Mouse (Mus musculus): ENCODE data around the gene Rbfox3. TPM values are rescaled to one million over a fixed set of nuclear protein-coding genes. Genes with fewer than 3 reads are reported as not detected.
A peak's percentile ranks its signal among the peaks of the same experiment; 100 is the strongest.

Gene Rbfox3
- polyA plus RNA-seq, 1 experiment from 2014 or later = 0.76 TPM

DNA sequence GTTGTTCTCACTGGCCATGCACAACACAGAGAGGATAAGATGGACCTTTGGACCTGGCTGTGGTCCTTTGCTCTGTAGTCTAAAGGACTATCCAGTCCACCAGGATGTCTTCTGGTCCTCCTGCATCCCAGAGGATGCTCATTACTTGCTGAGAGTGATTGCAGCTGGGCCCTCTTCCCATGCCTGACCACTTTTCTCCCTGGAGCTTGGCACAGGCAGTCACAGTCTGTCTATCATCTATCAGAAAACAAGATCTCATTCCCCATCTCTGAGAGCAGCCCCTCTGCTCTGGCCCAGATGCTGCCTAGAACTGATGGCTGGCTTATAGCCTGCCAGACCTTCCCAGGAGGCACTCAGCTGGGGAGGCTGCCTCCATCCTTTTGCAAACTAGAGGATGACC lies 166.1 kb downstream of the Rbfox3 start:
- no peak overlapping the region for H3K4me3 ChIP-seq (ENCODE audit: low read depth, low read length)
- ATAC-seq (ENCODE audit: low FRiP score, low TSS enrichment) = no peak
- no peak overlapping the region for H3K9ac ChIP-seq (ENCODE audit: low read length)
- DNase-seq (ENCODE audit: low spot score) = no peak
- H3K36me3 ChIP-seq (ENCODE audit: control insufficient read depth, insufficient read depth, low read length) = no peaks in the 10 kb centered on the region
- no peak for TF ChIP-seq EP300 (optimal IDR thresholded peaks at IDR 0.05)
- TF ChIP-seq CTCF (IDR thresholded peaks at IDR 0.05; ENCODE audit: low read depth) = no peak
- no peak overlapping the region for H3K4me2 ChIP-seq (replicated peaks; ENCODE audit: low read depth)
- no peak overlapping the region for H3K27ac ChIP-seq (replicated peaks)
- 0 out of 2 replicates have a peak, but pooled peaks cover 4% of the 10 kb centered on the region for H3K4me1 ChIP-seq (replicated peaks; ENCODE audit: control insufficient read depth, insufficient read depth)
- H3K9me3 ChIP-seq (ENCODE audit: control insufficient read depth, low read length) = no peaks in the 10 kb centered on the region
- no peaks in the 10 kb centered on the region for H3K27me3 ChIP-seq (ENCODE audit: control insufficient read depth, insufficient read depth, low read length)

GRCm38 (mm10) chr11:118744782-118745181 lies 166.6 kb downstream of the Rbfox3 start:
- H3K4me2 ChIP-seq (replicated peaks; ENCODE audit: low read depth) = peak overlapping the region; percentile 45
- H3K27ac ChIP-seq (replicated peaks) = no peak overlapping the region
- H3K4me1 ChIP-seq (replicated peaks; ENCODE audit: control insufficient read depth, insufficient read depth) = 0 out of 2 replicates have a peak, but pooled peaks cover 4% of the 10 kb centered on the region
- WGBS = 3% methylated on average over 15 of the region's 15 CpGs
- DNase-seq (ENCODE audit: low spot score) (peak; percentile 76), ATAC-seq (ENCODE audit: low FRiP score, low TSS enrichment) (peak; percentile 36; the same call in 1 of the 2 replicates)
- peak overlapping the region; percentile 23; the same call in 1 of the 2 replicates for H3K9ac ChIP-seq (ENCODE audit: low read length)
- TF ChIP-seq CTCF (IDR thresholded peaks at IDR 0.05; ENCODE audit: low read depth) (no peak), EP300 (optimal IDR thresholded peaks at IDR 0.05) (no peak)
- no peaks in the 10 kb centered on the region for H3K9me3 ChIP-seq (ENCODE audit: control insufficient read depth, low read length)
- no peaks in the 10 kb centered on the region for H3K36me3 ChIP-seq (ENCODE audit: control insufficient read depth, insufficient read depth, low read length)
- H3K4me3 ChIP-seq (ENCODE audit: low read depth, low read length) = peak overlapping the region; percentile 24
- no peaks in the 10 kb centered on the region for H3K27me3 ChIP-seq (ENCODE audit: control insufficient read depth, insufficient read depth, low read length)

DNA sequence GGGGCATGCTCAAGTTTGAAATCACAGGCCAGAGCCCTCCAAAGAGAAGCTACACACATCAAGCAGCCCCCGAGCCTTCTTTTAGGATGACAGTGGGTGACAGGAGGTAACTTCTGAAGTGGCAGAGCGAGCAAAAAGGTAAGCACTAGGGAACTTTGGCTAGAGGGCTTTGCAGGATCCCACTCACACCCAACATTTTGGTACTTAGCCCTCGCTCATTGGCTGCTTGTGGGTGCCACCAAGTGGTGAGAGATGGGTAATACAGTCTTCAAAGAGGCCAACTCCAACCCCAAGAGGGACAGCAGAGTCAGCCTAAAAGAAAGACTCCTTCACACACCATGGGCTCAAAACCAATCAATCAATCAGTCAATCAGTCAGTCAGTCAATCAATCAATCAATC lies 168.6 kb downstream of the Rbfox3 start:
- H3K36me3 ChIP-seq (ENCODE audit: control insufficient read depth, insufficient read depth, low read length) = no peaks in the 10 kb centered on the region
- DNase-seq (ENCODE audit: low spot score) (peak; percentile 34), ATAC-seq (ENCODE audit: low FRiP score, low TSS enrichment) (no peak)
- TF ChIP-seq CTCF (IDR thresholded peaks at IDR 0.05; ENCODE audit: low read depth) = peak; percentile 80
- TF ChIP-seq EP300 (optimal IDR thresholded peaks at IDR 0.05) = no peak
- 12% methylated on average over 3 of the region's 3 CpGs for WGBS
- no peaks in the 10 kb centered on the region for H3K27me3 ChIP-seq (ENCODE audit: control insufficient read depth, insufficient read depth, low read length)
- no peaks in the 10 kb centered on the region for H3K9me3 ChIP-seq (ENCODE audit: control insufficient read depth, low read length)
- H3K4me1 ChIP-seq (replicated peaks; ENCODE audit: control insufficient read depth, insufficient read depth) = 0 out of 2 replicates have a peak, but pooled peaks cover 4% of the 10 kb centered on the region
- no peak overlapping the region for H3K9ac ChIP-seq (ENCODE audit: low read length)
- H3K27ac ChIP-seq (replicated peaks) = no peak overlapping the region
- H3K4me3 ChIP-seq (ENCODE audit: low read depth, low read length) = no peak overlapping the region
- no peak overlapping the region for H3K4me2 ChIP-seq (replicated peaks; ENCODE audit: low read depth)

DNA sequence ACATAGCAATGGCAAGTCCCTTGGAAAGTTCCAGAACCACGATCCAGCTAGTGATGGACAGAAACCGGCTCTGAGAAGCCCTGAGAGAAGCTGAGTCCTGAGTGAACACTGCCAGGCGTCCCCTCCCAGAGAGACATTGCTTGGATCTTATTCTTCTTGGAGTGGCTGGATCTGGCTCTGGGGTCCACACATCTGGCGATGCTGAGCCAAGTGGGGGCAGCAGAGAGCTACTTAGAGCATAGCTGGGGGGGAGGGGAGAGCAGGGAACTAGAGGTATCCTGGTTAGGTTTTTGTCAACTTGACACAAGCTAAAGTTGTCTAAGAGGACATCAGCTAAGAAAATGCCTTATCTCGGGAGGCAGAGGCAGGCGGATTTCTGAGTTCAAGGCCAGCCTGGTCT lies 170.1 kb downstream of the Rbfox3 start:
- Histone ChIP-seq H3K4me1 (replicated peaks; ENCODE audit: control insufficient read depth, insufficient read depth) (0 out of 2 replicates have a peak, but pooled peaks cover 4% of the 10 kb centered on the region), H3K27ac (replicated peaks) (no peak overlapping the region), H3K9ac (ENCODE audit: low read length) (no peak overlapping the region), H3K36me3 (ENCODE audit: control insufficient read depth, insufficient read depth, low read length) (no peaks in the 10 kb centered on the region), H3K27me3 (ENCODE audit: control insufficient read depth, insufficient read depth, low read length) (no peaks in the 10 kb centered on the region), H3K4me3 (ENCODE audit: low read depth, low read length) (no peak overlapping the region), H3K4me2 (replicated peaks; ENCODE audit: low read depth) (no peak overlapping the region), H3K9me3 (ENCODE audit: control insufficient read depth, low read length) (no peaks in the 10 kb centered on the region)
- whole genome bisulfite sequencing = 36% methylated on average over 6 of the region's 6 CpGs
- TF ChIP-seq EP300 (optimal IDR thresholded peaks at IDR 0.05) (no peak), CTCF (IDR thresholded peaks at IDR 0.05; ENCODE audit: low read depth) (peak; percentile 54)
- DNase-seq (ENCODE audit: low spot score) = no peak
- no peak for ATAC-seq (ENCODE audit: low FRiP score, low TSS enrichment)

- H3K27me3 ChIP-seq (ENCODE audit: control insufficient read depth, insufficient read depth, low read length) = no peaks in the 10 kb centered on the region
- 0 out of 2 replicates have a peak, but pooled peaks cover 2% of the 10 kb centered on the region for H3K4me1 ChIP-seq (replicated peaks; ENCODE audit: control insufficient read depth, insufficient read depth)
- ATAC-seq (ENCODE audit: low FRiP score, low TSS enrichment) = 0 out of 2 replicates have a peak, but pooled peaks have one; percentile 52
- H3K9me3 ChIP-seq (ENCODE audit: control insufficient read depth, low read length) = no peaks in the 10 kb centered on the region
- peak; percentile 79 for DNase-seq (ENCODE audit: low spot score)
- H3K4me2 ChIP-seq (replicated peaks; ENCODE audit: low read depth) = no peak overlapping the region
- H3K36me3 ChIP-seq (ENCODE audit: control insufficient read depth, insufficient read depth, low read length) = no peaks in the 10 kb centered on the region
- TF ChIP-seq CTCF (IDR thresholded peaks at IDR 0.05; ENCODE audit: low read depth) = peak; percentile 92
- TF ChIP-seq EP300 (optimal IDR thresholded peaks at IDR 0.05) = no peak
- WGBS = 12% methylated on average over 6 of the region's 6 CpGs
- H3K4me3 ChIP-seq (ENCODE audit: low read depth, low read length) = no peak overlapping the region
- H3K27ac ChIP-seq (replicated peaks) = no peak overlapping the region
- no peak overlapping the region for H3K9ac ChIP-seq (ENCODE audit: low read length)
These were observed 171.4 kb downstream of the Rbfox3 start for GRCm38 (mm10) chr11:118740001-118740400.

DNA sequence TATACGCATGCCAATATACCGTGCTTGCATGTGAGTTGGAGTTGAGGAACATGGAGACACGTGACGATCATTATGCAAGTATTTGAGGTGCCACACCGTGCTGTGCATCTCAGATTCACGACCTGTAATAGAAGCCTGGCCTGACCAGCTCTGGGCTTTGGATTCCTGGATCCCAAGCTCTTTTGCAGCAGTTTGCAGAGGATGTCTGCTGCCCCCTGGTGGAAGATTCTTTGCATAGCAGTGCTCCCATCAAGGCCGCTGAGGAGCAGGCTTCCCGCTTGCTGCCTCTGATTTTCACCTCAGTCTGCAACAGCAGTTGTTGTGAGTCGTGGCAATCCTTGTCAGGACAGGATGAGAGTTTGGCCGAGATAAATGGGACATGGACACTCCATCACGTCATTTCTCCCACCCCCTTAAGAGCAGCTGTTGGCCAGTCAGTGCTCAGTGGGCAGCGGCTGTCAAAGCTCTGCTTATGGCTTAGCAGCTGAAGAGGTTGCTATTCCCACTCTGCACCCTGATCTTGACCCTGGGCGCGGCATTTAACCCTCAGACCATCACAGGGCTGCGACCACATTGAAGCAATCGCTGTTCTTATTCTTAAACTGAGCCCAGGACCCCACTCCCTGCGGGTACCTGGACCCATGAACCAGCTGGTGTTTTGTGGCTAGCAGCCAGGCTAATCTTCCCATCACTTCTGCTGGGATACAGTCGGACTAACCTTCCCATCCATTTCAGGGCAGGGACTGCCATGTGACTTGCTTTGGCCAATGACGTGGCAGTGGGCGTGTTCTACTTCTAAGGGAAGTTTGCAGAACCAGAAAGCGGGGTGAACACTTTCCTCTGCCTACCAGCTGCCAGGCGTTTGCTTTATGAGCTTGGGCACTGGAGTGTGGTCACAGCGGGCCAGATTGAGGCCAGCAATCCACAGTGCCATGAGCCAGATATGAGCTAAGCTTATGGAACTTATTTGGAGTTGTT lies 172.3 kb downstream of the Rbfox3 start:
- Histone ChIP-seq H3K9ac (ENCODE audit: low read length) (no peak overlapping the region), H3K36me3 (ENCODE audit: control insufficient read depth, insufficient read depth, low read length) (no peaks in the 10 kb centered on the region), H3K4me1 (replicated peaks; ENCODE audit: control insufficient read depth, insufficient read depth) (0 out of 2 replicates have a peak, but pooled peaks cover under 1% of the 10 kb centered on the region), H3K27ac (replicated peaks) (no peak overlapping the region), H3K4me2 (replicated peaks; ENCODE audit: low read depth) (no peak overlapping the region), H3K9me3 (ENCODE audit: control insufficient read depth, low read length) (no peaks in the 10 kb centered on the region), H3K4me3 (ENCODE audit: low read depth, low read length) (no peak overlapping the region), H3K27me3 (ENCODE audit: control insufficient read depth, insufficient read depth, low read length) (no peaks in the 10 kb centered on the region)
- WGBS = 10% methylated on average over 23 of the region's 23 CpGs
- TF ChIP-seq CTCF (IDR thresholded peaks at IDR 0.05; ENCODE audit: low read depth) (peak; percentile 97), EP300 (optimal IDR thresholded peaks at IDR 0.05) (no peak)
- peak; percentile 82 for DNase-seq (ENCODE audit: low spot score)
- ATAC-seq (ENCODE audit: low FRiP score, low TSS enrichment) = peak; percentile 36

Measured in stomach, postnatal 0 days (tissue).